Mouse (Mus musculus) gastrocnemius, postnatal 14 days (tissue): ENCODE data around the gene Fcrl1. TPM values are rescaled to one million over a fixed set of nuclear protein-coding genes. Genes with fewer than 3 reads are reported as not detected.

Source experiments
- DNase-seq: peaks from one replicate; pipeline ENCODE4 v3.0.0; 2021; ENCODE audit warnings: mixed read lengths
- intact Hi-C: fragments of 180-260 bp; cut with DNase I; formaldehyde crosslinking; loops from one replicate; pipeline ENCODE4 v1.15.1; 2025; ENCODE audit warnings: low total_unique reads
- total RNA-seq, 2 experiments: library from RNA; stranded (reverse); gene quantifications; 2 replicates each; pipeline ENCODE4 v1.2.3; 2021

Gene Fcrl1
- total RNA-seq, 2 experiments from 2014 or later: not detected

DNA sequence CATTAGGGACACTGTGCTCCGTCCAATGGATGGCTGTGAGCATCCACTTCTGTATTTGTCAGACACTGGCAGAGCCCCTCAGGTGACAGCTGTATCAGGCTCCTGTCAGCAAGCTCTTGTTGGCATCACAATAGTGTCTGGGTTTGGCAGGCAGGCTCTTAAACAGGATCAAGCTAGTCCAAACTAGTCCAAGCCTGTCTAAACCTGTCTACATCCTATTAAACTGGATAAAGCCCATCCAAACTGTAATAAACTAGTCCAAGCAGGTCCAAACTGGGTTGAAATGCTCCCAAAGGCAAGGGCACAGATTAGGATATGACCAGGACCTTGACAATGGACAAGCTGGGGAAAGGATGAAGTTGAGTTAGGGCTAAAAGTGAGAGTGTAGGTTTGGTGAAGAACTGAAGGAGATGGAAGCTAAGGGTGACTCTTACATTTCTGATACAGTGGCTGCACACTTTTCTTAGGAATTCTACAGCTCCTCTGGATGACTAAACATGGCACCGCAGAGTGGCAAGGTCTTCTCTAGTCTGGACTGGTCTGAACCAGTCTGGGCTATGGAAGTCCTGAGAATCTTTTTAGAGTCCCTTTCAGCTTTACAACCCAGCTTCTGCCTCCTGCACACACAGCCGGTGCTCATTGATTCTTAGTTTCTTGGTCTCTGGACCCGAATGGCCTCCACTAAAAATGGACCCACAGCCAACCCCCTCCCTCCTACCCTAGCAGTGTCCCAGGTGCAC lies 33.2 kb downstream of the Fcrl1 start:
- intact Hi-C loops: no loop called here
- no peak for DNase-seq

- no peak for DNase-seq
- intact Hi-C loops: loop anchor here (10.0 kb wide), 1 partner anchor 154 kb away; no protein-coding TSS in a partner anchor
Measured at GRCm38 (mm10) chr3:87410605-87411004, 34.4 kb downstream of the Fcrl1 start.

- intact Hi-C loops: loop anchor here (10.0 kb wide), 1 partner anchor 154 kb away; no protein-coding TSS in a partner anchor
- peak; percentile 35 for DNase-seq
Measured at GRCm38 (mm10) chr3:87411150-87411549, 35.0 kb downstream of the Fcrl1 start.

- intact Hi-C loops: no loop called here
- no peak for DNase-seq
Measured at GRCm38 (mm10) chr3:87420645-87421044, 44.5 kb downstream of the Fcrl1 start.

- intact Hi-C loops: no loop called here
- DNase-seq: no peak
Measured at GRCm38 (mm10) chr3:87422386-87422910, 46.3 kb downstream of the Fcrl1 start.

DNA sequence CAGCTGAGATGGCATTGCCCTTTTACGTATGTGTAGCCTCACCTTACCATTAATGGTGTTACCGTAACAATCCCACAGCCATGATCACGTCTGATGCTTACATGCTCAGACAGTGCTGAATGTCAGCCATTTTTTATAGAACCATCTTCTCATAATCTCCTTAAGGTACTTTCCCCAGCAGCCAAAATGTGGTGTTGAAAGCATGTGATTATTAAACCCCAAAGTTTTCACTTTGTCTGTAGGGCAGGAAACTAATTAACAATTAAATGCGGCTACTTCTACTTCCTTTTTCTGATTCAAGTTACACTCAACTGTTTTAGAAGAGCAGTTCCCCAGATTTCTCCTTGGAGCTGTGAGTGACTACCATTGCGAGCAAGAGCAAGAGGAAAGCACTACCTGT lies 59.3 kb downstream of the Fcrl1 start, which contains the start of gene Fcrl5:
Gene Fcrl5 (plus strand): TSS at position 295 of the 400 bp plus-strand sequence.
- intact Hi-C loops: no loop called here
- DNase-seq: no peak

DNA sequence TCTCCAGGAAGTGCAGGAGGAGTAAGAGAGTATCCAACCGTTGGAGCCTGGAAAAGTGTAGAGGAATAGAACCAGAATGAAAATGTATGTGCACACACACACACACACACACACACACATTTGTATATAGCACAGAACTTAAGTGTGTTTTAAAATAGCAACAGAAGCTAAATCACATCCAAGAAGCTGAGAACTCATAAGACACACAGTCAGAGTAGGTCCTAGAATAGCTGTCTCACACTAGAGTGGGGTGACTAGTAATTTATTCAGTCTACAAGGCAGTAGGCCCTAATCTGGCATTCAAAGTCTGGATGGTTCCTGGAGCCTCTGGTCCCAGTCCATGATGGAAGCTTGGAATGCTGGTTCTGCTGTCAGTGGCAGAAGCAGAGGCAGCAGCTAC lies 64.4 kb downstream of the Fcrl1 start:
- intact Hi-C loops: no loop called here
- no peak for DNase-seq

DNA sequence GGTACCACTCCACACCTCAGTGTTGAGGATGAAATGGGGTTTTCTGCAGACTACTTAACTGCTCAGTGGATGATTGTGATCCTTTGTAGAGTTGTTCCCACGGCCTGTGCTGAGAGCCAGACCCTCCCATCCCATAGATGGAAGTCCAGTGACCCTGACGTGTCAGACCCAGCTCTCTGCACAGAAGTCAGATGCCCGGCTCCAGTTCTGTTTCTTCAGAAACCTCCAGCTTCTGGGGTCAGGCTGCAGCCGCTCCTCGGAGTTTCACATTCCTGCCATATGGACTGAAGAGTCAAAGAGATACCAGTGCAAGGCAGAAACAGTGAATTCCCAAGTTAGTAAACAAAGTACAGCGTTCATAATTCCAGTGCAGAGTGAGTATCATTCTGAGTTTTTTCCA lies 67.8 kb downstream of the Fcrl1 start:
- DNase-seq: no peak
- intact Hi-C loops: no loop called here

Other genes starting within 250 kb of the Fcrl1 start
- gene Kirrel, start 201.6 kb upstream of the Fcrl1 start, total RNA-seq: 10 to 100 TPM in 1 of 2 experiments, 1 to 10 TPM in 1; 8.4 to 10.5 TPM
- 1 to 10 TPM; 2.2 to 3.8 TPM for gene Fcrls, start 112.6 kb upstream of the Fcrl1 start, total RNA-seq
- gene Cd5l, start 18.5 kb upstream of the Fcrl1 start, total RNA-seq: not detected
- gene Fcrl5, start 59.4 kb downstream of the Fcrl1 start, total RNA-seq: not detected
- 1 to 10 TPM; 9.5 to 9.8 TPM for gene Etv3, start 149.0 kb downstream of the Fcrl1 start, total RNA-seq
- 10 to 100 TPM; 15.2 to 16.4 TPM for gene Arhgef11, start 241.2 kb downstream of the Fcrl1 start, total RNA-seq